Mouse (Mus musculus) hindbrain, embryonic 16.5 days (tissue): Measurements from ENCODE around the gene Cyp4a12a. TPM values are rescaled to one million over a fixed set of nuclear protein-coding genes. Genes with fewer than 3 reads are reported as not detected.

Source experiments
- polyA plus RNA-seq: library from polyadenylated mRNA; unstranded; fragments of >200 nt; fragmentation: Nextera tagmentation; extraction: Ambion mirVana; gene quantifications from 2 replicates; pipeline ENCODE4 v1.2.1, GENCODE M21; 2015

Cyp4a12a gene
- polyA plus RNA-seq, 1 experiment from 2014 or later = not detected

Other genes with a start within 250 kb of the Cyp4a12a start
- 1.2 and 2.0 TPM in 2 replicates for gene Tal1, start 242.6 kb upstream of the Cyp4a12a start, polyA plus RNA-seq
- 2.3 and 3.0 TPM in 2 replicates for gene Pdzk1ip1, start 210.3 kb upstream of the Cyp4a12a start, polyA plus RNA-seq
- 11.6 and 11.8 TPM in 2 replicates for gene Cyp4x1, start 164.8 kb upstream of the Cyp4a12a start, polyA plus RNA-seq
- gene Cyp4a29, start 57.0 kb upstream of the Cyp4a12a start, polyA plus RNA-seq = not detected in 2 replicates
- not detected in 2 replicates for gene Cyp4a12b, start 112.6 kb downstream of the Cyp4a12a start, polyA plus RNA-seq
- not detected in 2 replicates for gene Cyp4a30b, start 153.6 kb downstream of the Cyp4a12a start, polyA plus RNA-seq
- not detected in 2 replicates for gene Cyp4a14, start 197.1 kb downstream of the Cyp4a12a start, polyA plus RNA-seq
- gene Cyp4a10, start 219.2 kb downstream of the Cyp4a12a start, polyA plus RNA-seq = not detected in 2 replicates